Mouse (Mus musculus) megakaryocyte-erythroid progenitor cell, adult 5-6 weeks (primary cell): ENCODE data around the gene Atp5k. TPM values are rescaled to one million over a fixed set of nuclear protein-coding genes. Genes with fewer than 3 reads are reported as not detected.
A peak's percentile ranks its signal among the peaks of the same experiment; 100 is the strongest.

Experiments used
- ATAC-seq: replicated peaks from 2 replicates; pipeline ENCODE4 v1.8.0; 2016; ENCODE audit warnings: mild to moderate bottlenecking, inconsistent platforms; ENCODE audit not compliant: severe bottlenecking, poor library complexity, low FRiP score, low TSS enrichment
- total RNA-seq, 2 experiments: library from RNA; stranded (forward) in 1 of 2; stranded (reverse) in 1 of 2; fragments of 200-1000, 215-1000 nt in 1 of 2; fragments of >200 nt in 1 of 2; fragmentation: Nextera tagmentation in 1 of 2; gene quantifications; 2 replicates each; pipeline ENCODE4 v1.2.3; 2014 to 2017

Atp5k gene
- total RNA-seq, 2 experiments from 2014 or later = 364 to 469 TPM

GRCm38 (mm10) chr5:108436101-108436500 lies 1.9 kb upstream of the Atp5k start:
- no peak for ATAC-seq

GRCm38 (mm10) chr5:108431196-108431595 lies 3.1 kb downstream of the Atp5k start:
- no peak for ATAC-seq

DNA sequence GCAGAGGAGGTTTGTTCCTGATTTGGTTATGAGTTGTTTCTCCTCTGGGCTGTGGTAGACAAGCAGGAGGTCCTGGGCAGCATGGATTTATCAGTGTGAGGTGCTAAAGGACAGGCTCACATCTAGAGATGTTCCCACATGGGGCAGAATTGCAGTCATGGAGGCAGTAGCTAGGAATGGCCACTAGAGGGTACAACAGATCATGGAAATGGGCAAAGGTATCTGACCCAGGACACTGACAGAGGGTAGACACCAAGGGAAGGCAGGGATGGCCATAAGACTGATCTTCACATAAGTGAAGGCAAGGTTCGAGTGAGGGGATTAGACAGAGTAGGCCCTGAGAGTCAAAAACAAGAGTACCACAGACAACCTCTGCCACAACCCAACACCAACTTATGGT lies 7.1 kb downstream of the Atp5k start:
- ATAC-seq = peak; percentile 87

DNA sequence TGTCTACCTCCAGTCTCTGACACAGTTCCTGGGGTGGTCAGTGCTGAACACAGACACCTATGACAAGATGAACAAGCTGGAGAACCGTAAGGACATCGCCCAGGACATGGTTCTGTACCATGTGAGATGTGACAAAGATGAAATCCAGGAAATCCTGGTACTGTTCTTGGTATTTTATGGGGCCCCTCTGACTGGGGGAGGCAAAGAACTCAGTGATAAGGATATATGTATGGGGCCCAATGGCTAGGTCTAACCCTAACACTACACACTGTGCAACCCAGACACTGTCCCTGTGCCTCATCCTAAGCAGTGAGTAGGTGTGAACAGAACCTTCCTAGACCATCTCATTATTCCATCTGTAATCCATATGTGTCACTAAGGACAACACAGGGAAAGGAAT lies 10.8 kb downstream of the Atp5k start:
- ATAC-seq = no peak

- ATAC-seq = no peak
Measured at GRCm38 (mm10) chr5:108422741-108423140, 11.5 kb downstream of the Atp5k start.

DNA sequence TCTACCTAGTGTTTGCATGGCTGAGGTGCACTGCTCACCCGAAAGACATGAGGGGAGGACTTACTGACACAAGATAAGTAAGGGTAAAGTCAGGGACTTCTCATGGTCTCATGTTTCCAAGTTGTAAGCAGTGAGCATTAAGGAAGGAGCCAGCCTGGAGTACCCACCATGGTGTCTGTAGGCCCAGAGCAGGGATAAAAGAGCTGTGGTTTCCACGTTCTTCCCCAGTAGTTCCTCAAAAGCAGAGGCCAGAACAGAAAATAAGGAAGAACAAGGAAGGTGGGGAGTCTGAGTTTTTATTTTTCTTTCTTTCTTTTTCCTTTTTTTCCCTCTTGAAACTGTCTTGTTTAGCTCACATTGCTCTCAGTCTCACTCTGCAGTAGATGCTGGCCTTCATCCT lies 19.5 kb downstream of the Atp5k start:
- no peak for ATAC-seq

- no peak for ATAC-seq
Measured at GRCm38 (mm10) chr5:108406977-108407376, 27.3 kb downstream of the Atp5k start.

DNA sequence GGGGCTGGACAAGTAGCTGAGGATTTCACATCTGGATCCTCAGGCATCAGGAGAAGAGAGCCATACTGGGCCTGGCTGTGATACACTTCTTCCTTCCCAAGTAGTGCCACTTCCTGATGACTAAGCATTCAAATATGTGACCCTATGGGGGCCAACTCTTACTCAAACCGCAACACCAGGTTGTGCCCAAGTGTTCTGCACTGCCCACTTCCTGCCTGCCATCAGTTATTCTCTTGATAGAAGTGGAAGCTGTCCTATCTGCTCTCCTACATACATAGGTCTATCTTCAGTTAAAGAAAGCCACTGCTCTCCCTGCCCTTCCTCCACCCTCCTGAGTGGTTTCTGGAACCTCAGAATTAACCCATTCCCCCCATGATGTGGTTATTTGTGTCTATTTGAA lies 28.8 kb downstream of the Atp5k start:
- peak; percentile 86 for ATAC-seq

DNA sequence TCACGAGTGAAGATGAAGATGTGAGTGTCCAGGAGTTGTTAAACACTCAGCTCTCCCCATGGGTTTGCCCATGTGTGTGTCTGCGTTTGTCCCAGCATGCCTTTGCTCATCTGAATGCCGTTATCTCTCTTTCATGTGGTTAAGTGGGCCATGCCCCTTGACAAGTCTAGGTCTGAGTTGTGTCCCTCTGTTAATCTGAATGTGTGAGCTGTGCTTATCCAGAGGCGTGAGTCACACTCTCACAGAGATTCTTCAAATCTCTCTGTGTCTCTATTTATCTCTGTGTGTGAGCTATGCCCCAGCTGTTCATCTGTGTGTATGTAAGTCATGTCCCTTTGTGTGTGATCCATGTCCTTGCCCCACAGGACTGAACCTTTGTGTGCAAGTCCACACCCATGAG lies 30.8 kb downstream of the Atp5k start:
- no peak for ATAC-seq

GRCm38 (mm10) chr5:108389744-108390143 lies 44.5 kb downstream of the Atp5k start:
- ATAC-seq = no peak

- no peak for ATAC-seq
Measured at GRCm38 (mm10) chr5:108388201-108388600, 46.0 kb downstream of the Atp5k start, which contains the start of gene Pde6b. Gene Pde6b (plus strand): TSS chr5:108388391.

- ATAC-seq = no peak
Measured at GRCm38 (mm10) chr5:108386449-108386848, 47.8 kb downstream of the Atp5k start.

- ATAC-seq = no peak
Measured at GRCm38 (mm10) chr5:108385632-108386031, 48.6 kb downstream of the Atp5k start.

Other genes starting within 250 kb of the Atp5k start
- gene Dr1, start 165.6 kb downstream of the Atp5k start, total RNA-seq (2014; fragmentation: Nextera tagmentation) = 55.9 and 61.8 TPM in 2 replicates
- gene Dr1, start 165.6 kb downstream of the Atp5k start, total RNA-seq (2017) = 53.3 and 83.8 TPM in 2 replicates
- gene Pigg, start 121.8 kb downstream of the Atp5k start, total RNA-seq (2014; fragmentation: Nextera tagmentation) = 6.2 and 8.8 TPM in 2 replicates
- gene Pigg, start 121.8 kb downstream of the Atp5k start, total RNA-seq (2017) = 10.8 and 11.0 TPM in 2 replicates
- not detected in 2 replicates for gene Gm42517, start 66.5 kb downstream of the Atp5k start, total RNA-seq (2014; fragmentation: Nextera tagmentation)
- not detected in 2 replicates for gene Gm42517, start 66.5 kb downstream of the Atp5k start, total RNA-seq (2017)
- not detected in 2 replicates for gene Pde6b, start 46.1 kb downstream of the Atp5k start, total RNA-seq (2014; fragmentation: Nextera tagmentation)
- gene Pde6b, start 46.1 kb downstream of the Atp5k start, total RNA-seq (2017) = not detected in 2 replicates
- 0.22 TPM in 1 of 2 replicates, not detected in the other for gene Mfsd7a, start 14.4 kb upstream of the Atp5k start, total RNA-seq (2014; fragmentation: Nextera tagmentation)
- gene Mfsd7a, start 14.4 kb upstream of the Atp5k start, total RNA-seq (2017) = 0.23 TPM in 1 of 2 replicates, not detected in the other
- 30.8 and 41.9 TPM in 2 replicates for gene Pcgf3, start 26.8 kb upstream of the Atp5k start, total RNA-seq (2014; fragmentation: Nextera tagmentation)
- gene Pcgf3, start 26.8 kb upstream of the Atp5k start, total RNA-seq (2017) = 10.0 and 16.2 TPM in 2 replicates
- gene Cplx1, start 115.6 kb upstream of the Atp5k start, total RNA-seq (2014; fragmentation: Nextera tagmentation) = not detected in 2 replicates
- not detected in 2 replicates for gene Cplx1, start 115.6 kb upstream of the Atp5k start, total RNA-seq (2017)
- gene Gak, start 195.3 kb upstream of the Atp5k start, total RNA-seq (2014; fragmentation: Nextera tagmentation) = 66.2 and 88.6 TPM in 2 replicates
- gene Gak, start 195.3 kb upstream of the Atp5k start, total RNA-seq (2017) = 101 and 104 TPM in 2 replicates
- gene Tmem175, start 195.3 kb upstream of the Atp5k start, total RNA-seq (2014; fragmentation: Nextera tagmentation) = 20.5 and 21.9 TPM in 2 replicates
- gene Tmem175, start 195.3 kb upstream of the Atp5k start, total RNA-seq (2017) = 6.5 and 12.3 TPM in 2 replicates
- 19.9 and 20.7 TPM in 2 replicates for gene Idua, start 225.9 kb upstream of the Atp5k start, total RNA-seq (2014; fragmentation: Nextera tagmentation)
- gene Idua, start 225.9 kb upstream of the Atp5k start, total RNA-seq (2017) = 2.8 and 7.8 TPM in 2 replicates
- 16.3 and 24.7 TPM in 2 replicates for gene Dgkq, start 235.2 kb upstream of the Atp5k start, total RNA-seq (2014; fragmentation: Nextera tagmentation)
- 10.5 and 13.0 TPM in 2 replicates for gene Dgkq, start 235.2 kb upstream of the Atp5k start, total RNA-seq (2017)
- 22.9 and 25.8 TPM in 2 replicates for gene Slc26a1, start 241.1 kb upstream of the Atp5k start, total RNA-seq (2014; fragmentation: Nextera tagmentation)
- gene Slc26a1, start 241.1 kb upstream of the Atp5k start, total RNA-seq (2017) = 10.7 and 12.3 TPM in 2 replicates